Mouse (Mus musculus): ENCODE data around the gene Fxyd3. TPM values are rescaled to one million over a fixed set of nuclear protein-coding genes. Genes with fewer than 3 reads are reported as not detected.

Fxyd3 gene
- polyA plus RNA-seq, 1 experiment from 2014 or later: 1.1 TPM

DNA sequence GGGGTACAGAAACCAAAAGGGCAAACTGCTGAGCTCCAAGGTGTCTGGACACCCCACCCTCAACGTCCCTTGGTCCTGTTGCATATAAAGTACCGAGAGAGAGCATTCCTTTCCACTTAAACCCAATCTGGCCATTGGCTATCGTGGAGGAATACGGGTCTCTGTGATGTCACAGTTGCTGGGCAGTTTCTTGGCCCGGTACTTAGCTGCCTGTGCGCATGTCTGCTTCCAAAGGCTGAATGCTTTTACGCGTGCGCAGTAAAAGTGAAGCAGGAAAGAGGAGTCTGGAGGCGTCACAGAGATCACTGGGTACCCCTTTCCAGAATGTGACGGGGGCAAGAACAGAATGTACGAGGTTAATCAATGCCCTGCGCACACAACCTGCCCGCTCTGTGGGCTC lies 7.0 kb downstream of the Fxyd3 start:
- Histone ChIP-seq H3K27ac (ENCODE audit: low read length) (no peak overlapping the region), H3K9me3 (replicated peaks; ENCODE audit: control insufficient read depth, low read length) (no peaks in the 10 kb centered on the region), H3K36me3 (ENCODE audit: control insufficient read depth, insufficient read depth) (no peaks in the 10 kb centered on the region), H3K4me3 (ENCODE audit: low read depth, low read length) (no peak overlapping the region), H3K4me1 (ENCODE audit: control insufficient read depth, low read depth, low read length) (no peaks in the 10 kb centered on the region), H3K9ac (ENCODE audit: low read depth, low read length) (no peak overlapping the region), H3K4me2 (ENCODE audit: low read depth, low read length) (no peak overlapping the region), H3K27me3 (ENCODE audit: control insufficient read depth, insufficient read depth, low read depth, low read length) (no peaks in the 10 kb centered on the region)
- no peak for ATAC-seq (ENCODE audit: low read depth)
- WGBS (ENCODE audit: insufficient replicate concordance): 72% methylated on average over 14 of the region's 14 CpGs

DNA sequence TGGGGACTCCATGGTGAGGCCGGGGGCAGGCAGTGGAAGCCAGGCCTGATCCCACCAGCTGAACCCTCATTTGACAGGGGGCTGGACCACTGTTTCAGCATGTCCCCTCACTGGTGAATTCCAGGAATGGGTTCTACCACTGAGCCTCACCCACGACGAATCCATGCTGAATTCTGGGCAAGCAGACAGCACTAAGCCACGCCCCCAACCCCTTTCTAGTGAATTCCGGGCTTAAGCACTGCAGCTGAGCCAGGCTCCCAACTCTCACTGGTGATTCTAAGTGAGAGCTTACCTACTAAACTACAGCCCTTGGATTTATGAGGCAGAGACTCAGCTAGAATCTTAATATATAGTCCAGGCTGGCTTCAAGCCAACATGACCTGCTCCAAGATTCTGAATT lies 8.7 kb downstream of the Fxyd3 start:
- ATAC-seq (ENCODE audit: low read depth): no peak

DNA sequence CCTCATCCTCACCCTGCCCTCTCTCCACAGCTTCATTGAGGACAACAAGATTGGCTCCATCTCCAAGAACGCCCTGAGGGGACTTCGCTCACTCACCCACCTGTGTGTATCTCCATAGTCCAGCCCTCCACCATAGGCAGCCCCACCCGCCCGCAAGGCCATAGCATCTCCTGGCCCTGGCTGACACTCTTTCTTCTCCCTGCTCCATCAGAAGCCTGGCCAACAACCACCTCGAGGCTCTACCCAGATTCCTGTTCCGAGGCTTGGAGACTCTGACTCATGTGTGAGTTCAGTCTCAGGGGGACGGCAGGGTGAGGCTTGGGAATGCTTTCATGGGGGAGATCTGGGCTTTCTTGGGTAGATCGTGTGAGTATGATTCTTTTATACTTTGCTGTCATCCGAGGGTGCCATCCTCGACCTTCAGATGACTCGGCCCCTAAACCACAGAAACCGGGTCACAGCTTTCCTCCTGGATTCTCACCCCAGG lies 13.4 kb downstream of the Fxyd3 start:
- Histone ChIP-seq H3K27ac (ENCODE audit: low read length) (no peak overlapping the region), H3K9ac (ENCODE audit: low read depth, low read length) (no peak overlapping the region), H3K36me3 (ENCODE audit: control insufficient read depth, insufficient read depth) (no peaks in the 10 kb centered on the region), H3K27me3 (ENCODE audit: control insufficient read depth, insufficient read depth, low read depth, low read length) (no peaks in the 10 kb centered on the region), H3K9me3 (replicated peaks; ENCODE audit: control insufficient read depth, low read length) (no peaks in the 10 kb centered on the region), H3K4me3 (ENCODE audit: low read depth, low read length) (no peak overlapping the region), H3K4me2 (ENCODE audit: low read depth, low read length) (no peak overlapping the region), H3K4me1 (ENCODE audit: control insufficient read depth, low read depth, low read length) (no peaks in the 10 kb centered on the region)
- ATAC-seq (ENCODE audit: low read depth): no peak
- WGBS (ENCODE audit: insufficient replicate concordance): 61% methylated on average over 12 of the region's 12 CpGs

More for the DNA sequence above, 8.7 kb downstream of the Fxyd3 start:
- Histone ChIP-seq H3K4me3 (ENCODE audit: low read depth, low read length) (no peak overlapping the region), H3K4me2 (ENCODE audit: low read depth, low read length) (no peak overlapping the region), H3K27me3 (ENCODE audit: control insufficient read depth, insufficient read depth, low read depth, low read length) (no peaks in the 10 kb centered on the region), H3K27ac (ENCODE audit: low read length) (no peak overlapping the region), H3K36me3 (ENCODE audit: control insufficient read depth, insufficient read depth) (no peaks in the 10 kb centered on the region), H3K9me3 (replicated peaks; ENCODE audit: control insufficient read depth, low read length) (no peaks in the 10 kb centered on the region), H3K4me1 (ENCODE audit: control insufficient read depth, low read depth, low read length) (no peaks in the 10 kb centered on the region), H3K9ac (ENCODE audit: low read depth, low read length) (no peak overlapping the region)
- 48% methylated on average over 5 of the region's 5 CpGs for WGBS (ENCODE audit: insufficient replicate concordance)

DNA sequence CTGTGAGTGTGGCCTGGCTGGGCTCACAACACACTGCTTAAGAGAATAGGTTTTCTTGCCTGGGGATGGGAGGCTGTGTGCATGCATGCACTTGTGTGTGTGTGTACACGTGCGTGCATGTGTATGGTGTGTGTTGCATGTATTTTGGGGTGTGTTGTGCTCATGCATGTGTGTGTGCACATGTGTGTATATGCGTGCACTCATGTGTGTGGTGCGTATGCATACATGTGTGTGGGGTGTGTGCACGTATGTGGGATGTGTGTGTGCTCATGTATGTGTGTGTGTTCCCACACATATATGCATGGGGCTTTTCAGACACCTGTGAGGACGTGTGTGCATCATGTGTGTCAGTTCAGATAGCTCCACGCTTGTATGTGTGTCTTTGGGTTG lies 15.9 kb downstream of the Fxyd3 start:
- Histone ChIP-seq H3K27ac (ENCODE audit: low read length) (no peak overlapping the region), H3K9ac (ENCODE audit: low read depth, low read length) (no peak overlapping the region), H3K4me2 (ENCODE audit: low read depth, low read length) (no peak overlapping the region), H3K9me3 (replicated peaks; ENCODE audit: control insufficient read depth, low read length) (no peaks in the 10 kb centered on the region), H3K4me3 (ENCODE audit: low read depth, low read length) (no peak overlapping the region), H3K36me3 (ENCODE audit: control insufficient read depth, insufficient read depth) (no peaks in the 10 kb centered on the region), H3K27me3 (ENCODE audit: control insufficient read depth, insufficient read depth, low read depth, low read length) (no peaks in the 10 kb centered on the region), H3K4me1 (ENCODE audit: control insufficient read depth, low read depth, low read length) (no peaks in the 10 kb centered on the region)
- ATAC-seq (ENCODE audit: low read depth): no peak
- 67% methylated on average over 7 of the region's 7 CpGs for whole genome bisulfite sequencing (ENCODE audit: insufficient replicate concordance)

DNA sequence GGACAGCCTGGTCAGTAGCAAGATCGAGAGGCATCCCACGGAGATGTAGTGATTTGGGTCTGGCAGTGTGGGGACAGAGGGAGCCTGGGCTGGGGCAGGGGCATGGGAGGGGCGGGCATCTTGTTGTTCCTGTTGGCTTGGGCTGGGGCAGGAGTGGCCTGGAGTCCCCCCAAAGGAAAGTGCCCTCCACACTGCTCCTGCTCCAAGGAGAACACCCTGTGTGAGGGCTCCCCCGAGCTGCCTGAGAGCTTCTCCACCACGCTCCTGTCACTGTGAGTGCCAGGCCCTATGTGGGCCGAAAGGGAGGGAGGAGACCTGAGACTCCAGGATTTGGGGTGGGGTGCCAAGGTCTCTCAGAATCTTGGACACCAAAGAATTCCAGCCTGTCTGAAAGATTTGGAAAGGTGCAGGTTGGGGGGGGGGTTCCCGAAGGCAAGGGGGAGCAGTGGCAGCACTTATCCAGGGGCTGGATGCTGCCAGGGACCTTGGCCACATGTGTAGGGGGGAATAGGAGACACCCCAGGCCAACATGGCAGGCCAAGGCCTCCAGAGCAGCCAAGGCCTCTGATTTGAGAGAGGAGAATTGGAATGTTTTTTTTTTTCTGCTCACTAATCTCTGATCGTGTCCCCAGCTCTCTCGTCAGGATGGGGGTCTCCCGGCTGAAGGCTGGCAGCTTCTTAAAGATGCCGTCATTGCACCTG lies 16.4 kb downstream of the Fxyd3 start:
- H3K9me3 ChIP-seq (replicated peaks; ENCODE audit: control insufficient read depth, low read length): no peaks in the 10 kb centered on the region

DNA sequence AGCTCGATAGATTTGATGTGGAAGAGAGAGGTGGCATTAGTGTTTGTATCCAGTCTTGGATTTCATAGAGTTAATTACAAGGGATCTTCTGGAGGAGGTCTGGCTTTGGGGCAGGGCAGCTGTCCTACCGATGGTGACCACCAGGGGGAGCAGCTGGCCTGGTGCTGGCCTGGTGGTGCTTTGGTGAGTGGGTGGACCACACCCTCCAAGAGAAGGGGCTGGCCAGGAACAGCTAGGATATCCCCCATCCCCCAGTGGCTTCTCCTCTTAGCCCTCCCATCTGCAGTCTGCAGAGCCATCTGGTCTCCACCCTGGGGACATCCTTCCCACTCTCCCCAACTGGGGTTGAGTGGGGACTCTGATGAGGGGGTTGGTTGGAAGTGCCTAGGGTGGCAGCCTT lies 17.4 kb downstream of the Fxyd3 start, which contains the start of gene Lgi4:
Lgi4 (plus strand) TSS at position 235 of the 400 bp plus-strand sequence.
- Histone ChIP-seq H3K27ac (ENCODE audit: low read length) (no peak within 1 kb of the TSS), H3K9me3 (replicated peaks; ENCODE audit: control insufficient read depth, low read length) (no peaks in the 10 kb centered on the region), H3K4me3 (ENCODE audit: low read depth, low read length) (no peak within 1 kb of the TSS), H3K27me3 (ENCODE audit: control insufficient read depth, insufficient read depth, low read depth, low read length) (no peaks in the 10 kb centered on the region; the same call in 1 of the 2 replicates), H3K4me2 (ENCODE audit: low read depth, low read length) (no peak within 1 kb of the TSS), H3K4me1 (ENCODE audit: control insufficient read depth, low read depth, low read length) (no peaks in the 10 kb centered on the region), H3K9ac (ENCODE audit: low read depth, low read length) (no peak within 1 kb of the TSS), H3K36me3 (ENCODE audit: control insufficient read depth, insufficient read depth) (no peaks in the 10 kb centered on the region)
- 2% methylated on average over 2 of the region's 2 CpGs for WGBS (ENCODE audit: insufficient replicate concordance)
- no peak for ATAC-seq (ENCODE audit: low read depth)

More for the DNA sequence above, 16.4 kb downstream of the Fxyd3 start:
- H3K4me1 ChIP-seq (ENCODE audit: control insufficient read depth, low read depth, low read length): no peaks in the 10 kb centered on the region
- ATAC-seq (ENCODE audit: low read depth): no peak
- no peaks in the 10 kb centered on the region for H3K27me3 ChIP-seq (ENCODE audit: control insufficient read depth, insufficient read depth, low read depth, low read length)
- H3K9ac ChIP-seq (ENCODE audit: low read depth, low read length): no peak overlapping the region
- no peak overlapping the region for H3K4me2 ChIP-seq (ENCODE audit: low read depth, low read length)
- no peak overlapping the region for H3K27ac ChIP-seq (ENCODE audit: low read length)
- no peaks in the 10 kb centered on the region for H3K36me3 ChIP-seq (ENCODE audit: control insufficient read depth, insufficient read depth)
- 64% methylated on average over 11 of the region's 11 CpGs for WGBS (ENCODE audit: insufficient replicate concordance)
- no peak overlapping the region for H3K4me3 ChIP-seq (ENCODE audit: low read depth, low read length)

DNA sequence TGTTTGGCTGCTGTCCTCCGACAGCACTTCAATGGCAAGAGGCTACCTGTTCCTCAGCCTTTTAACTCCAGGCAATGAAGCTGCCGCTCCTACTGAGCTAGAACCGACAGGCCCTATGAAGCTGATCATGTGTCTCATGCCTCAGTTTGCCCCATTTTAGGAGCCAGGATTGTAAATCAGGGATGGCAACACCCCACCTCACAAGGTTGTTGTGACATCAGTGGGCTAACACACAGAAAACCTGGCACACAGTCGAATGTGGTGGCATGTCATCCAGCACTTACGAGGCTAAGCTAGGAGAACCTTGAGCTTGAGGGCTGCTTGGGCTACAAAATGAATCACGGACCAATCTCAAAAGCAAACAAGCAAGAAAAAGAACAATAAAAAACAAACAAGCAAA lies 18.3 kb downstream of the Fxyd3 start:
- no peak for ATAC-seq (ENCODE audit: low read depth)
- Histone ChIP-seq H3K27me3 (ENCODE audit: control insufficient read depth, insufficient read depth, low read depth, low read length) (peaks cover 3% of the 10 kb centered on the region), H3K4me2 (ENCODE audit: low read depth, low read length) (no peak overlapping the region), H3K4me1 (ENCODE audit: control insufficient read depth, low read depth, low read length) (peaks cover 2% of the 10 kb centered on the region; the same call in 1 of the 2 replicates), H3K36me3 (ENCODE audit: control insufficient read depth, insufficient read depth) (no peaks in the 10 kb centered on the region), H3K4me3 (ENCODE audit: low read depth, low read length) (no peak overlapping the region), H3K27ac (ENCODE audit: low read length) (no peak overlapping the region), H3K9ac (ENCODE audit: low read depth, low read length) (no peak overlapping the region), H3K9me3 (replicated peaks; ENCODE audit: control insufficient read depth, low read length) (no peaks in the 10 kb centered on the region)
- 67% methylated on average over 6 of the region's 6 CpGs for WGBS (ENCODE audit: insufficient replicate concordance)

DNA sequence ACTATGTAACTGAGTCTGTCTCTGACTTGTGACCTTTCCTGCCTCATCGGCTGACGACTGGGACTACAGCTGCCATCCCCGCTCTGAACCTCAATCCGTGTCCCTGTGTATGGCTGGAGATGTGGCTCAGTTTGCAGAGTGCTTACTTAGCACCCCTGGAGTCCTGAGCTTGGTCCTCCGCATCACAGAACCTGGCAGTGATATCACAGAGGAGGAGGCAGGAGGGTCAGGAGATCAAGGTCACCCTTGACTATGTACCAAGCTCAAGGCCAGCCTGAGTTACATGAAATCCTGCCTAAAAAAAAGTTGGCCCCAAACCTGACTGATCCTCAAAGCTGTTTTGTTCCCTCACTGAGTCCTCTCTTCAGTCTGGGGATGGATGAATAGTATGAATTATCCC lies 18.8 kb downstream of the Fxyd3 start:
- no peak for ATAC-seq (ENCODE audit: low read depth)
- Histone ChIP-seq H3K4me3 (ENCODE audit: low read depth, low read length) (no peak overlapping the region), H3K27ac (ENCODE audit: low read length) (no peak overlapping the region), H3K4me2 (ENCODE audit: low read depth, low read length) (no peak overlapping the region), H3K36me3 (ENCODE audit: control insufficient read depth, insufficient read depth) (no peaks in the 10 kb centered on the region), H3K4me1 (ENCODE audit: control insufficient read depth, low read depth, low read length) (peaks cover 6% of the 10 kb centered on the region), H3K27me3 (ENCODE audit: control insufficient read depth, insufficient read depth, low read depth, low read length) (peaks cover 7% of the 10 kb centered on the region), H3K9me3 (replicated peaks; ENCODE audit: control insufficient read depth, low read length) (no peaks in the 10 kb centered on the region), H3K9ac (ENCODE audit: low read depth, low read length) (no peak overlapping the region)
- WGBS (ENCODE audit: insufficient replicate concordance): 60% methylated on average over 5 of the region's 5 CpGs

DNA sequence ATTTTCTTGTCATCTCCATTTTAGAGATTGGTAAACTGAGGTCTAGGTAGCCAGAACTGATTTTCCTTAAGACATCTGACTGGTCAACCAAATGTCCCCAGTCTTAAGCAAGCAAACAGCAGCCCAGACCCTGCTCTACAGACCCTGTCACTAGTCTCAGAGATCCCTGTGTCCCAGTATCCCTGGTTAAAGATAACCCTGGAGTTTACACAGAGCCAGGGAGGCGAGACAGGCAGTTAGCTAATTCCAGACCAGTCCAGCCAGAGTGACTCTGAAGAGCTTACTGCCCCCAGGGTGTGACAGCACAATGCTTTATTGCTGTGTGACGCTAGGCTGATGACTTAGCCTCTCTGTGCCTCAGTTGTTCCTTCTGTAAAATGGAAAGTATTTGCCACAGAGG lies 19.4 kb downstream of the Fxyd3 start, which contains the start of gene Fxyd1:
Fxyd1 (minus strand) TSS at position 129 of the 400 bp plus-strand sequence.
- Histone ChIP-seq H3K4me3 (ENCODE audit: low read depth, low read length) (no peak within 1 kb of the TSS), H3K27ac (ENCODE audit: low read length) (peak within 1 kb of the TSS; percentile 72), H3K36me3 (ENCODE audit: control insufficient read depth, insufficient read depth) (no peaks in the 10 kb centered on the region), H3K4me1 (ENCODE audit: control insufficient read depth, low read depth, low read length) (peaks cover 6% of the 10 kb centered on the region), H3K27me3 (ENCODE audit: control insufficient read depth, insufficient read depth, low read depth, low read length) (peaks cover 14% of the 10 kb centered on the region), H3K4me2 (ENCODE audit: low read depth, low read length) (no peak within 1 kb of the TSS), H3K9ac (ENCODE audit: low read depth, low read length) (no peak within 1 kb of the TSS), H3K9me3 (replicated peaks; ENCODE audit: control insufficient read depth, low read length) (no peaks in the 10 kb centered on the region)
- WGBS (ENCODE audit: insufficient replicate concordance): 47% methylated on average over 2 of the region's 2 CpGs
- peak; percentile 25 for ATAC-seq (ENCODE audit: low read depth)
